18 mouse cellular contexts compared by ENCODE assay signal in genomic region chr7:36620256-36620655, GRCm38 (mm10).
DNase-seq lines count a peak whose midpoint lies in the region; ATAC-seq and TF ChIP-seq lines count a peak whose summit lies in the region.
"Had no signal": no experiment of that assay in that cellular context is flagged by ENCODE, and none has a peak within 500 bp of the region (broad histone marks: within the 10 kb centered on the region; RNA-seq: fewer than 3 reads in every experiment).

No protein-coding gene starts in this region.

- TF ChIP-seq CTCF in intestine, postnatal 0 days (IDR thresholded peaks at IDR 0.05; ENCODE audit: low read depth): peak; percentile 48
- peak; percentile 32; the same call in 1 of the 2 replicates for TF ChIP-seq CTCF in lung, embryonic 14.5 days (IDR thresholded peaks at IDR 0.05; ENCODE audit: low read depth)

- no peaks in the 10 kb centered on the region for H3K9me3 ChIP-seq in intestine, postnatal 0 days (ENCODE audit: control insufficient read depth)
- H3K9me3 ChIP-seq in intestine, embryonic 16.5 days (ENCODE audit: control insufficient read depth, low read length): no peaks in the 10 kb centered on the region
- H3K9me3 ChIP-seq in lung, embryonic 14.5 days (ENCODE audit: low read depth, low read length): no peaks in the 10 kb centered on the region
- H3K9me3 ChIP-seq: embryonic facial prominence, embryonic 12.5 days; limb, embryonic 13.5 days had no signal

- H3K36me3 ChIP-seq in intestine, postnatal 0 days (ENCODE audit: control insufficient read depth, insufficient read depth): no peaks in the 10 kb centered on the region
- no peaks in the 10 kb centered on the region for H3K36me3 ChIP-seq in intestine, embryonic 16.5 days (ENCODE audit: control insufficient read depth, insufficient read depth, low read length)
- H3K36me3 ChIP-seq in lung, embryonic 14.5 days (ENCODE audit: insufficient read depth): no peaks in the 10 kb centered on the region
- H3K36me3 ChIP-seq: embryonic facial prominence, embryonic 12.5 days; heart, embryonic 13.5 days; limb, embryonic 13.5 days had no signal

- ATAC-seq in intestine, postnatal 0 days: no peak
- ATAC-seq in intestine, embryonic 16.5 days: no peak
- no peak for ATAC-seq in lung, embryonic 14.5 days (ENCODE audit: insufficient read depth)

- H3K9ac ChIP-seq in intestine, postnatal 0 days (ENCODE audit: low read depth, low read length): no peak overlapping the region
- H3K9ac ChIP-seq in intestine, embryonic 16.5 days (ENCODE audit: low read depth, low read length): no peak overlapping the region
- H3K9ac ChIP-seq in lung, embryonic 14.5 days: no peak overlapping the region
- H3K9ac ChIP-seq: embryonic facial prominence, embryonic 12.5 days; heart, embryonic 13.5 days; hindbrain, embryonic 14.5 days; limb, embryonic 13.5 days had no signal

- no peaks in the 10 kb centered on the region for H3K4me1 ChIP-seq in intestine, postnatal 0 days (replicated peaks; ENCODE audit: control insufficient read depth, insufficient read depth, low read length)
- H3K4me1 ChIP-seq in intestine, embryonic 16.5 days (ENCODE audit: control insufficient read depth, insufficient read depth, low read length): no peaks in the 10 kb centered on the region
- H3K4me1 ChIP-seq in lung, embryonic 14.5 days (ENCODE audit: insufficient read depth): no peaks in the 10 kb centered on the region
- H3K4me1 ChIP-seq: embryonic facial prominence, embryonic 12.5 days; heart, embryonic 13.5 days had no signal

- H3K4me2 ChIP-seq in intestine, postnatal 0 days (replicated peaks; ENCODE audit: low read depth): no peak overlapping the region
- H3K4me2 ChIP-seq in intestine, embryonic 16.5 days (ENCODE audit: low read depth, low read length): no peak overlapping the region
- no peak overlapping the region for H3K4me2 ChIP-seq in lung, embryonic 14.5 days
- H3K4me2 ChIP-seq: embryonic facial prominence, embryonic 12.5 days; heart, embryonic 13.5 days; hindbrain, embryonic 14.5 days; limb, embryonic 13.5 days; midbrain, embryonic 11.5 days had no signal

- 67% methylated on average over 6 of the region's 6 CpGs for WGBS in intestine, postnatal 0 days
- WGBS in intestine, embryonic 16.5 days: 68% methylated on average over 6 of the region's 6 CpGs
- 64% methylated on average over 6 of the region's 6 CpGs for WGBS in lung, embryonic 14.5 days

- H3K4me3 ChIP-seq in intestine, postnatal 0 days (ENCODE audit: low read depth, low read length): no peak overlapping the region
- H3K4me3 ChIP-seq in intestine, embryonic 16.5 days (ENCODE audit: low read length): no peak overlapping the region
- H3K4me3 ChIP-seq in lung, embryonic 14.5 days (ENCODE audit: low read depth, low read length): no peak overlapping the region
- H3K4me3 ChIP-seq: embryonic facial prominence, embryonic 12.5 days; heart, embryonic 13.5 days; limb, embryonic 13.5 days; myocyte had no signal

- H3K27me3 ChIP-seq in intestine, postnatal 0 days (replicated peaks; ENCODE audit: control insufficient read depth, insufficient read depth, low read length): no peaks in the 10 kb centered on the region
- H3K27me3 ChIP-seq in intestine, embryonic 16.5 days (replicated peaks; ENCODE audit: control insufficient read depth, insufficient read depth, low read length): no peaks in the 10 kb centered on the region
- no peaks in the 10 kb centered on the region for H3K27me3 ChIP-seq in lung, embryonic 14.5 days (ENCODE audit: insufficient read depth, low read length)
- H3K27me3 ChIP-seq: CH12.LX; embryonic facial prominence, embryonic 12.5 days; heart, embryonic 13.5 days; limb, embryonic 13.5 days had no signal

- peak; percentile 6 for DNase-seq in adrenal gland, postnatal 14 days
- no peak for DNase-seq in adrenal gland, postnatal 10 days
- no peak for DNase-seq in lung, embryonic 14.5 days
- no peak for DNase-seq in lung, adult 18-20 months
- DNase-seq in embryo, embryonic 10.5 days (ENCODE audit: low spot score): peak; percentile 11
- no peak for DNase-seq in urinary bladder, postnatal 25 days (ENCODE audit: low spot score)
- DNase-seq: cerebellum, adult 8-10 months; kidney, adult 8-10 months; thymus, postnatal 14 days had no signal

- H3K27ac ChIP-seq in intestine, postnatal 0 days (ENCODE audit: low read depth, low read length): no peak overlapping the region
- H3K27ac ChIP-seq in intestine, embryonic 16.5 days (ENCODE audit: low read length): no peak overlapping the region
- H3K27ac ChIP-seq in lung, embryonic 14.5 days (ENCODE audit: low read depth): no peak overlapping the region
- H3K27ac ChIP-seq: embryonic facial prominence, embryonic 12.5 days; heart, embryonic 13.5 days; hindbrain, embryonic 14.5 days; limb, embryonic 13.5 days had no signal

Comparison
In these comparisons a context has a peak if more than half of its experiments do, and no peak if none do; other contexts are left out.
1. DNase-seq: peak in adrenal gland, postnatal 14 days (single experiment) and embryo, embryonic 10.5 days (single experiment); none in adrenal gland, postnatal 10 days (single experiment), lung, embryonic 14.5 days (single experiment), lung, adult 18-20 months (0 of 2) and urinary bladder, postnatal 25 days (single experiment).